Comparison of ENCODE assay signal across 10 mouse cellular contexts in genomic region chr6:111371581-111372349, GRCm38 (mm10).
DNase-seq lines count a peak whose midpoint lies in the region.
"Had no signal": no experiment of that assay in that cellular context is flagged by ENCODE, and none has a peak within 500 bp of the region (broad histone marks: within the 10 kb centered on the region; RNA-seq: fewer than 3 reads in every experiment).

No protein-coding gene starts in this region.

- DNase-seq in frontal cortex, adult 2 months (ENCODE audit: extremely low spot score in 1 of 2, low spot score in 1 of 2), result peak; percentile 37 to 46
- DNase-seq in frontal cortex, postnatal 14 days (ENCODE audit: low spot score in 2 of 2), result no peak
- DNase-seq in right cerebral cortex, adult 2 months (ENCODE audit: low spot score in 2 of 2), result peak; percentile 37 to 44
- DNase-seq in right cerebral cortex, postnatal 10 days (ENCODE audit: low spot score in 2 of 2), result no peak
- peak; percentile 32 to 52 for DNase-seq in left cerebral cortex, postnatal 36 days (ENCODE audit: low spot score in 2 of 2)
- peak; percentile 26 to 55 for DNase-seq in right cerebral cortex, postnatal 36 days (ENCODE audit: low spot score in 2 of 2)
- DNase-seq in gastrocnemius, postnatal 10 days, result no peak
- no peak for DNase-seq in cerebellum, adult 11-12 months
- DNase-seq: cerebellum, adult 8-10 months; lung, postnatal 14 days had no signal

- intact Hi-C loops in left cerebral cortex, postnatal 36 days (cut with DNase I), result no loop called here

Comparison
In these comparisons a context has a peak if more than half of its experiments do, and no peak if none do; other contexts are left out.
1. DNase-seq: peak in frontal cortex, adult 2 months (2 of 2), right cerebral cortex, adult 2 months (2 of 2), left cerebral cortex, postnatal 36 days (2 of 2) and right cerebral cortex, postnatal 36 days (2 of 2); none in frontal cortex, postnatal 14 days (0 of 2), right cerebral cortex, postnatal 10 days (0 of 2), gastrocnemius, postnatal 10 days (single experiment) and cerebellum, adult 11-12 months (single experiment).